Mouse (Mus musculus) midbrain, embryonic 15.5 days (tissue): ENCODE data around the gene Ypel5. TPM values are rescaled to one million over a fixed set of nuclear protein-coding genes. Genes with fewer than 3 reads are reported as not detected.

Experiments used
- ATAC-seq: fragments of 200-750 bp; cut with Nextera tagmentation; replicated peaks from 2 replicates; pipeline ENCODE4 v1.8.0; 2017; ENCODE audit warnings: moderate TSS enrichment
- H3K27ac ChIP-seq: fragments of 300-500 bp; sonication (generic); 2 replicates; pipeline ENCODE4 v1.5.1; 2015; ENCODE audit warnings: mild to moderate bottlenecking, inconsistent platforms
- H3K27me3 ChIP-seq: fragments of 300-500 bp; sonication (generic); replicated peaks from 2 replicates; pipeline ENCODE4 v1.6.1; 2015; ENCODE audit warnings: inconsistent platforms
- H3K36me3 ChIP-seq: fragments of 300-500 bp; sonication (generic); replicated peaks from 2 replicates; pipeline ENCODE4 v1.6.1; 2015; ENCODE audit warnings: inconsistent platforms
- H3K4me1 ChIP-seq: fragments of 300-500 bp; sonication (generic); 2 replicates; pipeline ENCODE4 v1.6.1; 2015; ENCODE audit warnings: inconsistent platforms
- H3K4me2 ChIP-seq: fragments of 300-500 bp; sonication (generic); 2 replicates; pipeline ENCODE4 v1.6.1; 2015; ENCODE audit warnings: inconsistent platforms, mild to moderate bottlenecking, moderate library complexity
- H3K4me3 ChIP-seq: fragments of 300-500 bp; sonication (generic); 2 replicates; pipeline ENCODE4 v1.5.1; 2015; ENCODE audit warnings: mild to moderate bottlenecking, inconsistent platforms
- H3K9ac ChIP-seq: fragments of 300-500 bp; sonication (generic); 2 replicates; pipeline ENCODE4 v1.6.1; 2015; ENCODE audit warnings: mild to moderate bottlenecking, inconsistent platforms
- H3K9me3 ChIP-seq: fragments of 300-500 bp; sonication (generic); 2 replicates; pipeline ENCODE4 v1.6.1; 2016; ENCODE audit warnings: inconsistent platforms
- WGBS: fragments of 180-500 bp; shearing (Covaris S2); methylation state at CpG from one replicate; pipeline ENCODE4 v1.1.7; 2015; ENCODE audit warnings: mixed read lengths; 5-methylcytosine and 5-hydroxymethylcytosine counted together
- polyA plus RNA-seq: library from polyadenylated mRNA; unstranded; fragments of >200 nt; fragmentation: Nextera tagmentation; extraction: Ambion mirVana; gene quantifications from 2 replicates; pipeline ENCODE4 v1.2.1, GENCODE M21; 2015

The Ypel5 gene
- polyA plus RNA-seq, 1 experiment from 2014 or later = 103 TPM

DNA sequence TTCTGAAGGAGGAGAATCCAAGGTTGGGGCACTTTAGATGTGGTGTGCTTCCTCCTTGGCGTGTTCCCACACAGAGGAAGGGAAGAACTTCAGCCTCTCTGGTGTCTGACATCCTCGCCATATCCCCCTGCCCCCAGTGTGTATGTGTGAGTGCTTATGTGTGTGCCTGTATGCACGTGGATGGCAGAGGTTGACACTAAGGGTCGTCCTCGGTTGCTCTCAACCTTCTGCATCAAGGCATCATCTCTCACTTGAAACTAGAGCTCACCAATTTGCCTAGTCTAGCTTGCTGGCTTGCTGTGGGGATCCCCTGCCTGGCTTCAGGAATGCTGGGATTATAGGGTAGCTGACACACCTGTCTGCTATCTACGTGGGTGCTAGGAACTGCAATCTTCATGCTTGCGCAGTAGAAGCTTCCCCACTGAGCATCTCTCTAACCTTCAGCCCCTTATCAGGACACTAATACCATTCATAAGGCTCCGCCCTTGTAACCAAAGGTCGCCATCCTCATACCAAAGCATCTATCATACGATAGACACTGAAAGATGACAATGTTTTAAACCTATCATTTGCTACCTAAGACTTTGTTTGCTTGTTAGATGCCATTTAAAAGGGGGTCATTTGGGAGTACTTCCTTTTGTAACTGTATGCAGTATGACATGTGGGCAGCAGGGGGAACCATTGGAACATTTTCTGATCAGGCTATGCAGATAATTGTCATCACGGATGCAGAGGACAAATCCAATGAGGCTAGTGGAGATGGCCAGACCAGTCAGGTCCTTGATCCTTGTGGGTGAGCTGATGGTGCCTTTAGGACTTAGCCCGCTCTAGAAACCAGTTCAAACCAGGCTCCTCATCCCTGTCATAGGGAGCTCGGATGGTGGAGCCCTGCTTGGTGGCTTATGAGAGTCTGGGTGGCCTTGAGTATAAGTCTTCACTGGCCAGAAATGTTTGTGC lies 21.7 kb downstream of the Ypel5 start:
- Histone ChIP-seq H3K36me3 (no peaks in the 10 kb centered on the region), H3K4me1 (no peaks in the 10 kb centered on the region), H3K9ac (no peak overlapping the region), H3K4me3 (no peak overlapping the region), H3K27me3 (no peaks in the 10 kb centered on the region), H3K4me2 (no peak overlapping the region), H3K27ac (no peak overlapping the region), H3K9me3 (no peaks in the 10 kb centered on the region)
- WGBS = 56% methylated on average over 13 of the region's 13 CpGs
- ATAC-seq = peak; percentile 89

GRCm38 (mm10) chr17:72863226-72863625 lies 27.0 kb downstream of the Ypel5 start:
- H3K9ac ChIP-seq = no peak overlapping the region
- no peak for ATAC-seq
- H3K36me3 ChIP-seq = no peaks in the 10 kb centered on the region
- H3K27ac ChIP-seq = no peak overlapping the region
- no peak overlapping the region for H3K4me3 ChIP-seq
- H3K27me3 ChIP-seq = no peaks in the 10 kb centered on the region
- no peaks in the 10 kb centered on the region for H3K4me1 ChIP-seq
- no peaks in the 10 kb centered on the region for H3K9me3 ChIP-seq
- WGBS = 81% methylated on average over 10 of the region's 10 CpGs
- no peak overlapping the region for H3K4me2 ChIP-seq

DNA sequence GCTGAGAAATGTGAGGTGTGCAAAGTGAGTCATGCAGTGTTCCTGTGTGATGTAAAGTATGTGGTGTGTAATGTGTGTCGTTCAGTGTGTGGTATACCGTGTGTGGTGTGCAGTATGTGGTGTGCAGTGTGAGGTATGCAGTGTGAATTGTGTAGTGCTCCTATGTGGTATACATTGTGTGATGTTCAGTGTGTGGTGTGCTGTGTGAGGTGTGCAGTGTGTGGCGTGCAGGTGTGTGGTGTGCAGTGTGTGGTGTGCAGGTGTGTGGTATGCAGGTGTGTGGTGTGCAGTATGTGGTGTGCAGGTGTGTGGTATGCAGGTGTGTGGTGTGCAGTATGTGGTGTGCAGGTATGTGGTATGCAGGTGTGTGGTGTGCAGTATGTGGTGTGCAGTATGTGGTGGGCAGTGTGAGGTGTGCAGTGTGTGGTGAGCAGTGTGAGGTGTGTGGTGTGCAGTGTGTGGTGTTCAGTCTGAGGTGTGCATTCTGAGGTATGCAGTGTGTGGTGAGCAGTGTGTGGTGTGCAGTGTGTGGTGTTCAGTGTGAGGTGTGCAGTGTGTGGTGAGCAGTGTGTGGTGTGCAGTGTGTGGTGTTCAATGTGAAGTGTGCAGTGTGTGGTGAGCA lies 30.5 kb downstream of the Ypel5 start:
- H3K9me3 ChIP-seq = no peaks in the 10 kb centered on the region
- no peaks in the 10 kb centered on the region for H3K27me3 ChIP-seq
- no peak overlapping the region for H3K9ac ChIP-seq
- no peak for ATAC-seq
- H3K36me3 ChIP-seq = no peaks in the 10 kb centered on the region
- WGBS = 96% methylated on average over 3 of the region's 3 CpGs
- H3K27ac ChIP-seq = no peak overlapping the region
- H3K4me2 ChIP-seq = no peak overlapping the region
- H3K4me1 ChIP-seq = no peaks in the 10 kb centered on the region
- no peak overlapping the region for H3K4me3 ChIP-seq

GRCm38 (mm10) chr17:72868181-72868580 lies 31.9 kb downstream of the Ypel5 start:
- Histone ChIP-seq H3K4me3 (no peak overlapping the region), H3K4me2 (no peak overlapping the region), H3K4me1 (no peaks in the 10 kb centered on the region), H3K27me3 (no peaks in the 10 kb centered on the region), H3K9me3 (no peaks in the 10 kb centered on the region), H3K36me3 (no peaks in the 10 kb centered on the region), H3K9ac (no peak overlapping the region), H3K27ac (no peak overlapping the region)
- no peak for ATAC-seq
- 95% methylated on average over 2 of the region's 2 CpGs for WGBS

DNA sequence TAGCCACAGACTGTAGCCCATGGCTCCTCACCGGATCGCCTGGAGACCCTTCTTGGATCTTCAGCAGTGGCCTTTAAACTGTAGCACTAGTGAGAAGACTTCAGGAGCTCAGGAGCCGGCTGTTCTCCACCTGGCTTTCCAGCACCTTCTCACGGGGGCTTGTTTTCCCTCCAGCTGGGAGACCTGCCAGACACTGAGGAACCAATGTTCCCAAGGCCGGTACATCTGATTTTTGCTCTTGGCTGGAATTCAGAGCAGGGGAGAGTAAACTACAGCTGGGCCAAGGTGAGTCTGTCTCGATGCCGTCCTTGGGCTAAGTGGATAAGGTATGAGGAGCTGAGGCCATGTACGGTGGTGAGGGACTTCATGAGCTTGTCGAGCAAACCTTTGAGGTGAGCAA lies 42.7 kb downstream of the Ypel5 start:
- H3K36me3 ChIP-seq = no peaks in the 10 kb centered on the region
- no peaks in the 10 kb centered on the region for H3K9me3 ChIP-seq
- H3K9ac ChIP-seq = no peak overlapping the region
- H3K4me2 ChIP-seq = no peak overlapping the region
- WGBS = 94% methylated on average over 9 of the region's 9 CpGs
- H3K4me1 ChIP-seq = no peaks in the 10 kb centered on the region
- H3K27ac ChIP-seq = no peak overlapping the region
- no peak for ATAC-seq
- H3K27me3 ChIP-seq = no peaks in the 10 kb centered on the region
- no peak overlapping the region for H3K4me3 ChIP-seq

- Histone ChIP-seq H3K27me3 (no peaks in the 10 kb centered on the region), H3K4me3 (no peak overlapping the region), H3K9me3 (no peaks in the 10 kb centered on the region), H3K36me3 (no peaks in the 10 kb centered on the region), H3K4me1 (no peaks in the 10 kb centered on the region), H3K9ac (no peak overlapping the region), H3K4me2 (no peak overlapping the region), H3K27ac (no peak overlapping the region)
- ATAC-seq = no peak
- 82% methylated on average over 3 of the region's 3 CpGs for WGBS
Measured at GRCm38 (mm10) chr17:72880156-72880555, 43.9 kb downstream of the Ypel5 start.

DNA sequence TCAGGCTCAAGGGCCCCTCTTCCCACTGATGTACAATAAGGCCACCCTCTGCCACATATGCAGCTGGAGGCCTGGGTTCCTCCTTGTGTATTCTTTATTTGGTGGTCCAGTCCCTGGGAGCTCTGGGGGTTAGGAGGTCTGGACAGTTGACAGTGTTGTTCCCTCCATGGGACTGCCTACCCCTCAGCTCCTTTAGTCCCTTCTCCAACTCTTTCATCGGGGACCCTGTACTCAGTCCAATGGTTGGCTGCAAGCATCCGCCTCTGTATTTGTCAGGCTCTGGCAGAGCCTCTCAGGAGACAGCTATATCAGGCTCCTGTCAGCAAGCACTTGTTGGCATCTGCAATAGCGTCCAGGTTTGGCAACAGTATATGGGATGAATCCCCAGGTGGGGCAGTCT lies 44.8 kb downstream of the Ypel5 start:
- H3K27me3 ChIP-seq = no peaks in the 10 kb centered on the region
- H3K36me3 ChIP-seq = no peaks in the 10 kb centered on the region
- H3K9me3 ChIP-seq = no peaks in the 10 kb centered on the region
- WGBS = 74% methylated on average over 3 of the region's 3 CpGs
- H3K4me2 ChIP-seq = no peak overlapping the region
- H3K9ac ChIP-seq = no peak overlapping the region
- no peak overlapping the region for H3K4me3 ChIP-seq
- no peaks in the 10 kb centered on the region for H3K4me1 ChIP-seq
- H3K27ac ChIP-seq = no peak overlapping the region
- ATAC-seq = no peak

GRCm38 (mm10) chr17:72881804-72882203 lies 45.6 kb downstream of the Ypel5 start:
- no peaks in the 10 kb centered on the region for H3K4me1 ChIP-seq
- no peak overlapping the region for H3K27ac ChIP-seq
- H3K27me3 ChIP-seq = no peaks in the 10 kb centered on the region
- 33% methylated on average over 1 of the region's 1 CpGs for WGBS
- no peak overlapping the region for H3K4me3 ChIP-seq
- no peaks in the 10 kb centered on the region for H3K9me3 ChIP-seq
- ATAC-seq = no peak
- no peaks in the 10 kb centered on the region for H3K36me3 ChIP-seq
- H3K4me2 ChIP-seq = no peak overlapping the region
- no peak overlapping the region for H3K9ac ChIP-seq

DNA sequence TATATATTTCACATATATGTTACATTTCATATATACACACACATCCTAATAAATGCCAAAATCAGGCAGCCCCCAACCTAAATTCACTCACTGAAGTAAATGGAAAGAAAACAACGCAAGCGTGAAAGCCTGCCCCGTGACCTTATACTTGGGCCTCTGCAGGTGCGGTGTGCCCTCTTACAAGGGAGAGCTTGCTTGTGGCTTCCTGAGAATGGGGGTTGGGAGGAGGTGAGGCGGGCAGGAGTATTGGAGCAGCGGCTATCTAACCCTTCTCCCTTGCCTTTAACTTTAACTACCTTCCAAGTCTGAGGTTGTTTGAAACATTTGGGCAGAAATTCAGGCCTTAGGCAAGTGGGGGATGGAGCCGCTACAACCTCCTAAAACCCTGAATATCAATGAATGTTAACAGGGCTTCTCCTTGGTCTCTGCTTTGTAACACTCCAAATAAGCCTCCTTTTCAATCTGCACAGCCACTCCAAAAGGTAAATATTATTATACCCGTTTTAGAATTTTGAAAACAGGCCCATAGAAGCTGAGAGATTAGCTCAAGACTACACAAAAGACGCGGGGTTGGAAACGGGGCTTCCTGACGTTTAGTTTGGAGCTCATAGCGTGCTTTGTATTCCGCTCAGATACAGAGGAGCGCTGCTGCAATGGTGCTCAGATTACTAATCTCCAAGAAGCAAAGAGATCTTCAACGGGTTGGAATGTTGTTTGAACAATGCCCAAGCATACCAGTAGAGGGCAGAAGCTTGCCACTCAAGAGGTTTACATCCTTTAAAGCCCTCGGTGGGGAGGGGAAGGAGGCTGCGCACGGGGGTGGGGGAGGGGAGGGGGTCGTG lies 53.5 kb downstream of the Ypel5 start:
- peak overlapping the region; percentile 68 for H3K27ac ChIP-seq
- H3K4me2 ChIP-seq = peak overlapping the region; percentile 27
- H3K27me3 ChIP-seq = no peaks in the 10 kb centered on the region
- peaks cover 12% of the 10 kb centered on the region for H3K4me1 ChIP-seq
- 0 out of 2 replicates have a peak overlapping the region, but pooled peaks have one; percentile 9 for H3K4me3 ChIP-seq
- 6% methylated on average over 20 of the region's 20 CpGs for WGBS
- H3K36me3 ChIP-seq = no peaks in the 10 kb centered on the region
- no peaks in the 10 kb centered on the region for H3K9me3 ChIP-seq
- peak; percentile 94 for ATAC-seq
- H3K9ac ChIP-seq = no peak overlapping the region

GRCm38 (mm10) chr17:72890398-72890898 lies 54.2 kb downstream of the Ypel5 start:
- Histone ChIP-seq H3K4me1 (peaks cover 12% of the 10 kb centered on the region), H3K27ac (peak overlapping the region; percentile 68; the same call in 1 of the 2 replicates), H3K4me3 (no peak overlapping the region), H3K27me3 (no peaks in the 10 kb centered on the region), H3K9me3 (no peaks in the 10 kb centered on the region), H3K9ac (no peak overlapping the region), H3K36me3 (no peaks in the 10 kb centered on the region), H3K4me2 (no peak overlapping the region; the same call in 1 of the 2 replicates)
- ATAC-seq = peak; percentile 56
- 53% methylated on average over 8 of the region's 8 CpGs for WGBS

- H3K27ac ChIP-seq = no peak overlapping the region
- WGBS = 87% methylated on average over 6 of the region's 6 CpGs
- no peak overlapping the region for H3K9ac ChIP-seq
- no peak for ATAC-seq
- H3K4me3 ChIP-seq = no peak overlapping the region
- no peaks in the 10 kb centered on the region for H3K36me3 ChIP-seq
- H3K4me2 ChIP-seq = no peak overlapping the region
- H3K4me1 ChIP-seq = peaks cover 12% of the 10 kb centered on the region
- H3K9me3 ChIP-seq = no peaks in the 10 kb centered on the region
- no peaks in the 10 kb centered on the region for H3K27me3 ChIP-seq
Measured at GRCm38 (mm10) chr17:72891556-72891955, 55.3 kb downstream of the Ypel5 start.

DNA sequence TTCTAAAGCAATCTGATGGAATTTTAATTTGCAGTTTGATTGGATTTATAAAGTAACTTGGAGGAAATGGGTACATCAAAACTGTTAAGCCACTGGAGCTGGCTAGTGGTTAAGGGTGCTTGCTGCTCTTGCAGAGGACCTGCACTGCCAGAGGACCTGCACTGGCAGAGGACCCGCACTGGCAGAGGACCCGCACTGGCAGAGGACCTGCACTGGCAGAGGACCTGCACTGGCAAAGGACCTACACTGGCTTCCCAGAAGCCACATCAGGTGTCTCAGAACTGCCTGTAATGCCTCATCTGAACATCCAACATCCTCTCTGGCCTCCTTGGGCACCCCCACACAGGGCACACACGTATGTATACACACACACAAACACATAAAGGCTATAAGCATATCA lies 59.3 kb downstream of the Ypel5 start:
- Histone ChIP-seq H3K27ac (no peak overlapping the region), H3K4me1 (peaks cover 2% of the 10 kb centered on the region), H3K36me3 (no peaks in the 10 kb centered on the region), H3K4me3 (no peak overlapping the region), H3K9ac (no peak overlapping the region), H3K9me3 (no peaks in the 10 kb centered on the region), H3K4me2 (no peak overlapping the region), H3K27me3 (no peaks in the 10 kb centered on the region)
- 94% methylated on average over 3 of the region's 3 CpGs for WGBS
- no peak for ATAC-seq
